Mouse (Mus musculus) heart, embryonic 13.5 days (tissue): ENCODE measurements around the gene Icosl. TPM values are rescaled to one million over a fixed set of nuclear protein-coding genes. Genes with fewer than 3 reads are reported as not detected.
A peak's percentile ranks its signal among the peaks of the same experiment; 100 is the strongest.

Experiments used
- ATAC-seq: fragments of 200-750 bp; cut with Nextera tagmentation; 2 replicates; pipeline ENCODE4 v1.8.0; 2017; ENCODE audit warnings: moderate TSS enrichment; ENCODE audit not compliant: insufficient number of reproducible peaks, low FRiP score, low TSS enrichment; ENCODE audit errors: extremely low read depth
- H3K27ac ChIP-seq: fragments of 300-500 bp; sonication (generic); replicated peaks from 2 replicates; pipeline ENCODE4 v1.5.1; 2015; ENCODE audit warnings: moderate library complexity, mild to moderate bottlenecking, inconsistent platforms
- H3K27me3 ChIP-seq: fragments of 300-500 bp; sonication (generic); replicated peaks from 2 replicates; pipeline ENCODE4 v1.6.1; 2015; ENCODE audit warnings: mild to moderate bottlenecking, inconsistent platforms
- H3K36me3 ChIP-seq: fragments of 300-500 bp; sonication (generic); 2 replicates; pipeline ENCODE4 v1.6.1; 2015; ENCODE audit warnings: mild to moderate bottlenecking, inconsistent platforms
- H3K4me1 ChIP-seq: fragments of 300-500 bp; sonication (generic); 2 replicates; pipeline ENCODE4 v1.6.1; 2015; ENCODE audit warnings: inconsistent platforms
- H3K4me2 ChIP-seq: fragments of 300-500 bp; sonication (generic); 2 replicates; pipeline ENCODE4 v1.6.1; 2015; ENCODE audit warnings: inconsistent platforms, mild to moderate bottlenecking, moderate library complexity
- H3K4me3 ChIP-seq: fragments of 300-500 bp; sonication (generic); 2 replicates; pipeline ENCODE4 v1.5.1; 2015; ENCODE audit warnings: moderate library complexity, mild to moderate bottlenecking, inconsistent platforms
- H3K9ac ChIP-seq: fragments of 300-500 bp; sonication (generic); 2 replicates; pipeline ENCODE4 v1.6.1; 2015; ENCODE audit warnings: inconsistent platforms, mild to moderate bottlenecking, moderate library complexity
- H3K9me3 ChIP-seq: fragments of 300-500 bp; sonication (generic); 2 replicates; pipeline ENCODE4 v1.6.1; 2016; ENCODE audit warnings: inconsistent platforms
- WGBS: fragments of 180-500 bp; shearing (Covaris S2); methylation state at CpG from one replicate; pipeline ENCODE4 v1.1.7; 2015; ENCODE audit warnings: mixed read lengths; 5-methylcytosine and 5-hydroxymethylcytosine counted together
- polyA plus RNA-seq: library from polyadenylated mRNA; unstranded; fragments of >200 nt; fragmentation: Nextera tagmentation; extraction: Ambion mirVana; gene quantifications from 2 replicates; pipeline ENCODE4 v1.2.1, GENCODE M21; 2015

The Icosl gene
- polyA plus RNA-seq, 1 experiment from 2014 or later, result 1.8 TPM

DNA sequence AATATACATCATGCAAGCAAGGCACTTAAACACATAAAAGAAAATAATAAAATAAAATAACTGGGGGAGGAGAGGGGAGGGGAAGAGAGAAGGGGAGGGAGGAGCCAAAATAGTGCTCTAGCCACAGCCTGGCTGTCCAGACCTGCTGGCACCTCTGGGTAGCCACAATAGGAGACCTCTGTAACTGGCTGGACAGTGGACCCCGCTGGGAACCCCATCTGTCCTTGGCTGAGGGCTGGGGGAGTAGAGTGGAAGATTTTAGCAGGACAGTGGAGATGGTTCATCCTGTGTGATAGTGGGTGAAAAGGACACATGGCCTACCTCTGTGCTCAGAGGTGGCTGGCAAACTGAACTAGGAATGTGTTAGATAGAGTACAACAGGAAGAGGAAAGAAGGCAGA is 24.6 kb upstream of the Icosl start:
- Histone ChIP-seq H3K36me3 (no peaks in the 10 kb centered on the region), H3K27ac (no peak overlapping the region), H3K9me3 (no peaks in the 10 kb centered on the region), H3K27me3 (peaks cover 34% of the 10 kb centered on the region), H3K9ac (no peak overlapping the region), H3K4me2 (no peak overlapping the region), H3K4me3 (no peak overlapping the region), H3K4me1 (peaks cover 9% of the 10 kb centered on the region; the same call in 1 of the 2 replicates)
- WGBS, result 48% methylated on average over 1 of the region's 1 CpGs
- no peak for ATAC-seq

DNA sequence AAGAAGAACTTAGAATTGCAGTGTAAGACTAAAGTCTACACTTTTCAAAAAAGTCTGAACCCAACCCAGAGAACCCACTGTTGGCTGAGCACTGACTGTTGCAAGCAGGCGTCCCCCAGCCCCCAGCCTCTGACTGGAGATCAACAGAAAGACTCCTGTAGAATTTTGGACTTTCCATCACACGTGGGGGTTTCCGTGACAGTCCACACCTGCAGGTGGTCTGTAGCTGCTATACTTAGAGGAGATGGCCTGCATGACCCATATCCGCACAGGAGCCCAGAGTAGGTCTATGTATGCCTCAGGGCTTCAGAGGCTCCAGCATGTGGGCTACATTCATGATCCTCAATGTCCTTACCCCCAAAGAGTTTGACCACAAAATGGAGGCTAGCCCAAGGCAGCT is 22.7 kb upstream of the Icosl start:
- no peak overlapping the region for H3K27ac ChIP-seq
- peaks cover 39% of the 10 kb centered on the region for H3K27me3 ChIP-seq
- no peaks in the 10 kb centered on the region for H3K9me3 ChIP-seq
- H3K36me3 ChIP-seq, result no peaks in the 10 kb centered on the region
- H3K4me2 ChIP-seq, result no peak overlapping the region
- 79% methylated on average over 4 of the region's 4 CpGs for WGBS
- peaks cover 9% of the 10 kb centered on the region; the same call in 1 of the 2 replicates for H3K4me1 ChIP-seq
- no peak for ATAC-seq
- H3K4me3 ChIP-seq, result no peak overlapping the region
- H3K9ac ChIP-seq, result no peak overlapping the region

DNA sequence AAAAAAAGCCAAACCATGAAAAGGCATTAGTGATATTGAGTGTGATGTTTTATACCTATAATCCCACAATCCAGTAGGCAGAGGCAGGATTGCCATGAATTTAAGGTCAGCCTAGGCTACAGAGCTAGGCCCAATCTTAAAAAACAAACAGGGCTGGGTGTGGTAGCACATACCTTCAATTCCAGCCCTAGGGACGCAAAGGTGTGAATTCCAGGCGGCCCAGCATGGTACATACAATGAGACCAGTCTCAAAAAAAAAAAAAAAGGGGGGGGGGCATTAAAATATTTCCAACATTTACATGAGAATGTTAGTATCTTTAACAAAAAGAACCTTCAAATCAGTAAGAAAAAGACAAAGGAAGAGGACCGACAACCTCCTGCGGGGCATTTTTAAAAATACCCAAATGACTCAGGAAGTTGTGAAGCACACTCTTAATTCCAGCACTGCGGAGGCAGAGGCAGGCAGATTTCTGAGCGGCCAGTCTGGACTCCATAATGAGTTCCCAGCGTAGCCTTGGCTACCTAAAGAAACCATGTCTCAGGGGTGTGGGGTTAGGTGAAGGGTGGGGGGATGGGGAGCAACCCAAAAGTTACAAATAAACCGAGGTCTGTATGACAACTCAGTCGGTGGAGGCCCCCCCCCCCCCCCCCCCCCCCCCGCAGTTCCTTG is 20.9 kb upstream of the Icosl start:
- Histone ChIP-seq H3K4me1 (peaks cover 7% of the 10 kb centered on the region; the same call in 1 of the 2 replicates), H3K4me3 (no peak overlapping the region), H3K27ac (no peak overlapping the region), H3K27me3 (peaks cover 22% of the 10 kb centered on the region), H3K9ac (no peak overlapping the region), H3K36me3 (no peaks in the 10 kb centered on the region), H3K4me2 (no peak overlapping the region), H3K9me3 (no peaks in the 10 kb centered on the region)
- ATAC-seq, result no peak
- WGBS, result 77% methylated on average over 9 of the region's 10 CpGs

DNA sequence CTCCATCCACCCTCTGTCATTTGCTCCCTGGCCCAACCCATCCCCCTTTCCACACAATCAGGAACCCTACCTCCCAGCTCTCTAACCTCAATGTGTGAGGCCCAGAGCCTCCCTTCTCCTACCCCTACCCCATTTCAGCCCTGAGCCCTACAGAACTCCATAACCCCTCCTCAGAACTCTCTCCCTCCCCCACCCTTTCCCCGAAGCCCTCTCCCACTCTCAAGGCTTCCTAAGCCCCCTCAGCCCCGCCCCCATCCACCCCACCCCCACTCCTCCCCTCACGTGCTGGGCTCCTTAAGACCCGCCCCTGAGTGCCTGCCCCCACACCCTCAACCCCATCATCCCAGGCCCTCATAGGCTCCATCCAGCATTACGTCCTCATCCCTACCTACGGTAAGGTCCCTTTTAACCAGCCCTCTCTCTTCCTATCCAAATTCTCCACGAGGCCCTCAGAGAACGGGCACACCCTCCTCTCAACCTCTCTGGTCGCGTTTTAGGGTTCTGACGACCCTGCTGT is 19.5 kb upstream of the Icosl start:
- WGBS, result 48% methylated on average over 11 of the region's 11 CpGs

DNA sequence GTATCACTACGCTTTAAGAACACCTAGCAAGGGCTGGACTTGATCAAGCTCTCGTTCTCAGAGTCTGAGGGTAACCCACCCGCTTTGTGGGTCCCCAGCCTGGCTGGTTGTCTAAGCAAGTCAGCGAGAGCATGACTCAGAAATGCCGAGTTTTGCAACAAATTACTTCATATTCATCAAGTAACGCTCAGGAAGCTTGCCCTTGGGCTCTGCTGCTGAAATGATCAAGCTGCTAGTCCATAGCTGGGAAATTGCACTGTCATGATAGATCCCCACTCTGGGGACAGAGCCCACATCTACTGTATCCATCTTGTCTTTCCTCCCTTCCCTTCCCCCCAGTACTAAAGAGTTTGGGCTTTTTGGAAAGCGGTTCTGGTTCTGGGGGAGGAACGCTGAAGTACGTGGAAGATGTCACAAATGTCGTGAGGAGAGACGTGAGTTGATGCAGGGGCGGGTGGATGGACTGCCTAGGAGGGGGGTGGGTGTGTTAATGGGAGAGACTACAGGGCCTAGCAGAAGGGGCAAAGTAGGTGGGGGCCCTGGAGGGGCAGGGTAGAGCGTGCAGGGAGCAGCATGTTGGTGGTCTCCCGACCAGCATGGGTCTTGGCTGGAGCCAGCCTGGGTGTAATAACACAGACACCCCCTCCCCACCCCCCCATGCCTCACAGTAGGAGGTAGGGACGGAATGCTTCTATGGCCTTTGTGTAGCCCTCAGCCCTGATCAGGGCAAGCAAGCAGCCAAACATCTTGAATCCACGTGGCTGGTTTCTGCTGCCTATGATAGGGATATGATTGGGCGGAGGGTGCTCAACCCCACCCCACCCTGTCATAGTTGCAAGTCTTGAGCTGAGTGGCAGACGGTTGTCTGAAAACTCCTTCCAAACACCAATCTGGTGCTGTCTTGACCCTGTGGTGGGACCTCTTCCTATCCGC is 14.2 kb upstream of the Icosl start:
- H3K36me3 ChIP-seq, result no peaks in the 10 kb centered on the region
- H3K4me1 ChIP-seq, result no peaks in the 10 kb centered on the region
- ATAC-seq, result no peak
- no peak overlapping the region for H3K9ac ChIP-seq
- no peak overlapping the region for H3K27ac ChIP-seq
- WGBS, result 62% methylated on average over 19 of the region's 19 CpGs
- no peak overlapping the region for H3K4me2 ChIP-seq
- H3K4me3 ChIP-seq, result no peak overlapping the region
- peaks cover 16% of the 10 kb centered on the region for H3K27me3 ChIP-seq
- H3K9me3 ChIP-seq, result no peaks in the 10 kb centered on the region

More for the DNA sequence above, 19.5 kb upstream of the Icosl start:
- ATAC-seq, result no peak
- H3K4me2 ChIP-seq, result no peak overlapping the region
- H3K9me3 ChIP-seq, result no peaks in the 10 kb centered on the region
- H3K36me3 ChIP-seq, result no peaks in the 10 kb centered on the region
- H3K4me3 ChIP-seq, result no peak overlapping the region
- peaks cover 10% of the 10 kb centered on the region for H3K27me3 ChIP-seq
- no peak overlapping the region for H3K9ac ChIP-seq
- H3K4me1 ChIP-seq, result no peaks in the 10 kb centered on the region
- no peak overlapping the region for H3K27ac ChIP-seq

DNA sequence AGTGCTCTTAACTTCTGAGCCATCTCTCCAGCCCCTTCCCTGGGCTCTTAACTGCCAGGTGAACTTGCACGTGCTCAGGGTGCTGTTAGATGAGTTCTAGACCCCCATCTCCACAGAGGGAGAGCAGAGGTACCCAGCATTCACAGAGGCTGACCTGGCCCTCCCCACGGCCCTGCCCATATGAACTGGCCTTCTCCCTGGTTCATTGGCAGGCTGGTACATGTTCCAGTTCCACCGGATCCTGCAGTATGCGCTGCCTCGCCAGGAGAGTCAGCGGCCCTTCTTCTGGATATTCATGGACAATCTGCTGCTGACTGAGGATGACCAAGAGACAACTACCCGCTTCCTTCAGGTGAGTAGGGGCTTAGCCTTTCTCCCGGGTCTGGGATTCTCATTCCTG is 12.0 kb upstream of the Icosl start:
- H3K9ac ChIP-seq, result no peak overlapping the region
- H3K4me3 ChIP-seq, result no peak overlapping the region
- H3K4me1 ChIP-seq, result no peaks in the 10 kb centered on the region
- no peak overlapping the region for H3K27ac ChIP-seq
- no peak overlapping the region for H3K4me2 ChIP-seq
- H3K36me3 ChIP-seq, result no peaks in the 10 kb centered on the region
- peaks cover 8% of the 10 kb centered on the region; the same call in 1 of the 2 replicates for H3K27me3 ChIP-seq
- 85% methylated on average over 8 of the region's 8 CpGs for WGBS
- no peak for ATAC-seq
- no peaks in the 10 kb centered on the region for H3K9me3 ChIP-seq

DNA sequence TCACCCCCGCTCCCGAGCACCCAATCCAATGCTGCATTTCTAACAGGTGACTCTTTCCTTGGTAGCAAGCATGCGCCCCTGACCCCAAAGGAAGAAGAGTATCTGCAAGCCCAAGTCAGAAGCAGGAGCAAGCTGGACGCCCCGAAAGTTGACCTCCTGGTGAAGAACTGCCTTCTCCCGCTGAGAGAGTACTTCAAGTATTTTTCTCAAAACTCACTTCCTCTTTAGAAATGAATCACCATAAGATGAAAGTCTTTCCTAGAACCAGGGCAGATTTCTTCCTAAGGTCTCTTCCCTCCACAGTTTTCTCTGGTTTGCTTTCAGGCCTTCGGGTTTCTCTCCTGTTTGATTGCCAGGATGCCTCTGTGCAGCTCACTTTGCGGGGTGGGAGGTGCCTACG is 6.0 kb upstream of the Icosl start:
- no peak overlapping the region for H3K9ac ChIP-seq
- 71% methylated on average over 9 of the region's 9 CpGs for WGBS
- no peaks in the 10 kb centered on the region for H3K4me1 ChIP-seq
- no peak overlapping the region for H3K4me3 ChIP-seq
- H3K9me3 ChIP-seq, result no peaks in the 10 kb centered on the region
- no peak overlapping the region for H3K4me2 ChIP-seq
- ATAC-seq, result no peak
- no peaks in the 10 kb centered on the region for H3K36me3 ChIP-seq
- no peak overlapping the region for H3K27ac ChIP-seq
- peaks cover 10% of the 10 kb centered on the region for H3K27me3 ChIP-seq

DNA sequence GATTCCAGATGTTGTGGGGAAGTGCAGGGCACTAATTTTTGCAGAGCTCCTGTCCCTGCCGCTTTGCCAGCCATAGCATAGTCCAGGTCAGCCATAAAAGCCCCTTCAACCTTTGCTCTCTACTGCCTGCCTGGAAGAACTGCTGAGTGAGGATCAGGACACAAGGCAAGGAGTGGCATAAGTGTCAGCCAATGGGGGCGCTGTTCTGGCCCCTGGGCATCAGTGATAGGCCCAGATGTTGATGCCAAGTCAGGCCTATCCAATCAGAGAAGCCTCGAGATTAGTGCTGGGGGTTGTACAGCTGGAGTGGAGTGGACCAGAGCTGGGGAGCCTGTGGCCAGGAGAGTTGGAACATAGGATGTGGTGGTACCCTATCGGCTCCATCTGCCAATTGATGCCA is 1.9 kb upstream of the Icosl start:
- Histone ChIP-seq H3K9ac (no peak overlapping the region), H3K4me2 (no peak overlapping the region), H3K4me3 (no peak overlapping the region), H3K27ac (no peak overlapping the region), H3K27me3 (peaks cover 38% of the 10 kb centered on the region), H3K36me3 (no peaks in the 10 kb centered on the region), H3K4me1 (peaks cover 9% of the 10 kb centered on the region), H3K9me3 (no peaks in the 10 kb centered on the region)
- 34% methylated on average over 4 of the region's 4 CpGs for WGBS
- ATAC-seq, result no peak

DNA sequence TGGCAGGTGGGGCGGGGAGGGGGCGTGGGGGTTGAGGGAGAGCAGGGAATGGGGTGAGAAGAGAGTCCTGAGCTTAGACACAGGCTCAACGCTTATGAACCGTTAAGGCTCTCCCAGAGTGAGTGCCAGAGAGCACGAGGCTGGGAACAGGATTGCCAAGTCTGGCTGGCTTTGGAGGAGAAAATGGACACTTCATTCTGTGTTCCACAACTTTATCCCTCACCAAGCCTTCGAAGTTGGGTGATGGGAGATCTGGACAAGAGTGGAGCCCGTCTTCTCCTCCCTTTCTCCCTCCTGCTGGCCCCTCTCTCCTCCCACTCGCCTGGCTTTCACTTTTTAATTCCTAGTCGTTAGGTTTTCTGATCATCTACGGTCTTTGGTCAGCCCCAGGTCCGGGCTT is 561 bp upstream of the Icosl start:
- Histone ChIP-seq H3K36me3 (no peaks in the 10 kb centered on the region), H3K4me1 (peaks cover 9% of the 10 kb centered on the region), H3K9ac (peak overlapping the region; percentile 85), H3K4me2 (peak overlapping the region; percentile 100), H3K9me3 (no peaks in the 10 kb centered on the region), H3K4me3 (peak overlapping the region; percentile 74), H3K27me3 (peaks cover 38% of the 10 kb centered on the region), H3K27ac (no peak overlapping the region)
- no peak for ATAC-seq
- 19% methylated on average over 11 of the region's 11 CpGs for WGBS

DNA sequence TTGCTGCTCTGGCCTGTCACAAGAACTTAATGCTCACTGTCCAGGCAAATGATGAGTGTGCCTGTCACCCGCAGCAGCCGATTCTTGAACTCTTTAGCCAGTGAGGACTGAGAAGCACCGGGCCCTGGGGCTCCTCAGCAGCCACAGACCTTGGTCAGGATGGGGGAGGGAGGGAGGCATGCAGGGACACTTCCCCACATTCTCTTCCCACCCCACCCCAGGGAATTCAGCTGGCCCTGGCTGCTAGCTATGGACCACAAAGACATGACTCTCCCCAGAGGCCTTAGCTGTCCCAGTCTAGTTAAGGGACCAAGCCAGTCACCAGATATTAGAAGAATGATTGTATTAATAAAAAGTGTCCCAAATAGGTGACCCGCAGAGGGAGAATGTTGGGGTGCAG is 5.0 kb downstream of the Icosl start:
- no peak overlapping the region for H3K4me2 ChIP-seq
- H3K4me3 ChIP-seq, result no peak overlapping the region
- peaks cover 20% of the 10 kb centered on the region for H3K27me3 ChIP-seq
- H3K9ac ChIP-seq, result no peak overlapping the region
- no peak overlapping the region for H3K27ac ChIP-seq
- H3K4me1 ChIP-seq, result 0 out of 2 replicates have a peak, but pooled peaks cover 5% of the 10 kb centered on the region
- peaks cover 5% of the 10 kb centered on the region; the same call in 1 of the 2 replicates for H3K36me3 ChIP-seq
- no peak for ATAC-seq
- 66% methylated on average over 4 of the region's 4 CpGs for WGBS
- H3K9me3 ChIP-seq, result no peaks in the 10 kb centered on the region

DNA sequence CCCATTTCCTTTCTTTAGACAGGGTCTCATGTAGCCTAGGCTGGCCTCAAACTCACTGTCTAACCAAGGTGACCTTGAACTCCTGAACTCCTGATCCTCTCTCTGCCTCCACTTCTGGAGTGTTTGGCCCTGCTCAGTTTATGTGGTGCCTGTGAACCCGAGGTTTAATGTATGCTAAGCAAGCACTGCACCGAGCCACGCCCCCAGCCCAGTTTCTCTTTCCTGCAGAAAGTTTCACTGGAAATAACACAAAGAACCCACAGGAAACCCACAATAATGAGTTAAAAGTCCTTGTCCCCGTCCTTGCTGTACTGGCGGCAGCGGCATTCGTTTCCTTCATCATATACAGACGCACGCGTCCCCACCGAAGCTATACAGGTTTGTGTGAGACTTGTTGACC is 5.9 kb downstream of the Icosl start:
- Histone ChIP-seq H3K27me3 (peaks cover 22% of the 10 kb centered on the region), H3K36me3 (peaks cover 5% of the 10 kb centered on the region; the same call in 1 of the 2 replicates), H3K4me3 (no peak overlapping the region), H3K27ac (no peak overlapping the region), H3K9ac (no peak overlapping the region), H3K9me3 (no peaks in the 10 kb centered on the region), H3K4me2 (no peak overlapping the region), H3K4me1 (0 out of 2 replicates have a peak, but pooled peaks cover under 1% of the 10 kb centered on the region)
- no peak for ATAC-seq
- WGBS, result 74% methylated on average over 11 of the region's 11 CpGs
